ENCODE assay signal across 8 mouse cellular contexts in the genomic region with DNA sequence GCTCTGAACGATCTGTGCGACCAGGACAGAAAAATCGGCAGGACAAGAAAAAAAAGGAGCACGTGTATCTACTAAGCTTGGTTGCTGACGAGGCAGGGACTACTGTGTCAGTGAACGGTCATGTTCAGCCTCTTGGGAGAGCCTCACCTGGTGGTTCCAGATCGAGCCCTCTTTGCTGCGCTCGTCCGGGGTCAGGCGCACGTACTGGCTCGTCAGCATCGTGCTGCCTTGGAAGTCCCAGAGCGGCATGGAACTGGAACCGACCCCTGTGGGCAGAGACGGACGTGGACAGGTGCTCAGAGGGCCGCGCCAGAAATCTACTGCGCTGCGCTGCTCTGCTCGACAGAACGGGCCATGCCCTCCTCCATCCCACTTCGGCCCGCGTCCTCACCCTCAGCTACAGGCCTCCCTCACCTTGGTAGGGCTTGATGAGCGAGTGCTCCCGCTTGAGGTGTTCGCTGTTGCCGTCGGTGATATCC. TPM values are rescaled to one million over a fixed set of nuclear protein-coding genes. Genes with fewer than 3 reads are reported as not detected.
DNase-seq lines count a peak whose midpoint lies in the region; ATAC-seq and TF ChIP-seq lines count a peak whose summit lies in the region.

No protein-coding gene starts in this region.

- peak overlapping the region; percentile 93 for H3K27ac ChIP-seq in lung, embryonic 16.5 days (ENCODE audit: low read length)
- peak overlapping the region; percentile 95 for H3K27ac ChIP-seq in forebrain, embryonic 12.5 days
- peak overlapping the region; percentile 81 for H3K27ac ChIP-seq in limb, embryonic 14.5 days (replicated peaks; ENCODE audit: low read depth, low read length)
- peak overlapping the region; percentile 92 for H3K27ac ChIP-seq in neural tube, embryonic 13.5 days (replicated peaks)

- peak overlapping the region; percentile 95 for H3K9ac ChIP-seq in lung, embryonic 16.5 days (ENCODE audit: low read length)
- H3K9ac ChIP-seq in forebrain, embryonic 12.5 days: peak overlapping the region; percentile 86
- H3K9ac ChIP-seq in limb, embryonic 14.5 days (ENCODE audit: low read depth, low read length, severe bottlenecking): peak overlapping the region; percentile 86
- H3K9ac ChIP-seq in neural tube, embryonic 13.5 days: peak overlapping the region; percentile 95

- H3K27me3 ChIP-seq in lung, embryonic 16.5 days (ENCODE audit: control insufficient read depth, insufficient read depth, low read depth, low read length): no peaks in the 10 kb centered on the region
- H3K27me3 ChIP-seq in forebrain, embryonic 12.5 days: 0 out of 2 replicates have a peak, but pooled peaks cover 3% of the 10 kb centered on the region
- H3K27me3 ChIP-seq in limb, embryonic 14.5 days (ENCODE audit: control insufficient read depth, insufficient read depth, low read length): no peaks in the 10 kb centered on the region
- peaks cover 8% of the 10 kb centered on the region for H3K27me3 ChIP-seq in neural tube, embryonic 13.5 days

- H3K4me2 ChIP-seq in lung, embryonic 16.5 days (ENCODE audit: low read depth, low read length): peak overlapping the region; percentile 91
- peak overlapping the region; percentile 86 for H3K4me2 ChIP-seq in forebrain, embryonic 12.5 days
- peak overlapping the region; percentile 66 for H3K4me2 ChIP-seq in limb, embryonic 14.5 days (replicated peaks; ENCODE audit: low read depth, low read length, severe bottlenecking)
- peak overlapping the region; percentile 96 for H3K4me2 ChIP-seq in neural tube, embryonic 13.5 days

- no peak for TF ChIP-seq POLR2A in limb, embryonic 14.5 days (IDR thresholded peaks at IDR 0.05; ENCODE audit: borderline replicate concordance, extremely low read depth, insufficient read depth, insufficient read length)

- H3K9me3 ChIP-seq in lung, embryonic 16.5 days (ENCODE audit: control insufficient read depth, low read length): no peaks in the 10 kb centered on the region
- H3K9me3 ChIP-seq in forebrain, embryonic 12.5 days: no peaks in the 10 kb centered on the region
- no peaks in the 10 kb centered on the region for H3K9me3 ChIP-seq in limb, embryonic 14.5 days (ENCODE audit: control insufficient read depth, low read length)
- H3K9me3 ChIP-seq in neural tube, embryonic 13.5 days: no peaks in the 10 kb centered on the region

- peaks cover 11% of the 10 kb centered on the region for H3K36me3 ChIP-seq in lung, embryonic 16.5 days (ENCODE audit: control insufficient read depth, insufficient read depth, low read length)
- peaks cover 31% of the 10 kb centered on the region for H3K36me3 ChIP-seq in forebrain, embryonic 12.5 days (replicated peaks)
- H3K36me3 ChIP-seq in limb, embryonic 14.5 days (ENCODE audit: control insufficient read depth, insufficient read depth, low read length): peaks cover 37% of the 10 kb centered on the region
- peaks cover 34% of the 10 kb centered on the region for H3K36me3 ChIP-seq in neural tube, embryonic 13.5 days

- no peak for DNase-seq in cerebellum, postnatal 25 days
- no peak for DNase-seq in lung, postnatal 4 days
- DNase-seq in limb, embryonic 14.5 days (ENCODE audit: low spot score): no peak
- DNase-seq in cerebellum, postnatal 10 days: no peak

- H3K4me1 ChIP-seq in lung, embryonic 16.5 days (replicated peaks; ENCODE audit: control insufficient read depth, insufficient read depth, low read length): peaks cover 14% of the 10 kb centered on the region
- H3K4me1 ChIP-seq in forebrain, embryonic 12.5 days: peaks cover 28% of the 10 kb centered on the region
- H3K4me1 ChIP-seq in limb, embryonic 14.5 days (ENCODE audit: control insufficient read depth, insufficient read depth, low read length): peaks cover 11% of the 10 kb centered on the region
- peaks cover 36% of the 10 kb centered on the region for H3K4me1 ChIP-seq in neural tube, embryonic 13.5 days (replicated peaks)

- ATAC-seq in cerebellum, adult (ENCODE audit: insufficient number of reproducible peaks, low FRiP score, low TSS enrichment): peak; percentile 36
- peak; percentile 26 for ATAC-seq in lung, embryonic 16.5 days (ENCODE audit: low read depth)
- peak; percentile 56 for ATAC-seq in forebrain, embryonic 12.5 days (ENCODE audit: low FRiP score)
- ATAC-seq in limb, embryonic 14.5 days (ENCODE audit: low FRiP score, low read depth): peak; percentile 11
- ATAC-seq in neural tube, embryonic 13.5 days (ENCODE audit: low read depth): peak; percentile 64

- peak overlapping the region; percentile 98 for H3K4me3 ChIP-seq in lung, embryonic 16.5 days (ENCODE audit: low read length)
- peak overlapping the region; percentile 81 for H3K4me3 ChIP-seq in forebrain, embryonic 12.5 days (replicated peaks)
- H3K4me3 ChIP-seq in limb, embryonic 14.5 days (replicated peaks; ENCODE audit: low read length): peak overlapping the region; percentile 94
- peak overlapping the region; percentile 95 for H3K4me3 ChIP-seq in neural tube, embryonic 13.5 days

- under 1% methylated on average over 32 of the region's 32 CpGs for WGBS in lung, embryonic 16.5 days
- WGBS in forebrain, embryonic 12.5 days: under 1% methylated on average over 32 of the region's 32 CpGs
- WGBS in limb, embryonic 14.5 days: 1% methylated on average over 32 of the region's 32 CpGs
- WGBS in neural tube, embryonic 13.5 days: 1% methylated on average over 32 of the region's 32 CpGs

RNA-seq across cellular contexts. Expression of gene Lman2, which starts 0.6 kb away (rescaled TPM):
- polyA plus RNA-seq in lung, embryonic 16.5 days (2015; fragmentation: Nextera tagmentation; extraction: Ambion mirVana): 101 and 103 TPM in 2 replicates
- 82.7 TPM in 2 replicates for polyA plus RNA-seq in forebrain, embryonic 12.5 days (2016; fragmentation: Nextera tagmentation; extraction: Ambion mirVana)
- polyA plus RNA-seq in limb, embryonic 14.5 days (2012; rRNA removed): 84.4 and 101 TPM in 2 replicates
- polyA plus RNA-seq in limb, embryonic 14.5 days (2014; fragmentation: Nextera tagmentation; extraction: Ambion mirVana): 92.9 and 101 TPM in 2 replicates
- 56.6 and 59.4 TPM in 2 replicates for polyA plus RNA-seq in neural tube, embryonic 13.5 days (2015; fragmentation: Nextera tagmentation; extraction: Ambion mirVana)

RNA-seq across cellular contexts. Expression of gene Rgs14, which starts 7.5 kb away (rescaled TPM):
- 1.4 and 2.1 TPM in 2 replicates for polyA plus RNA-seq in lung, embryonic 16.5 days (2015; fragmentation: Nextera tagmentation; extraction: Ambion mirVana)
- 0.64 TPM in 1 of 2 replicates, not detected in the other for polyA plus RNA-seq in forebrain, embryonic 12.5 days (2016; fragmentation: Nextera tagmentation; extraction: Ambion mirVana)
- polyA plus RNA-seq in limb, embryonic 14.5 days (2012; rRNA removed): 1.8 and 1.9 TPM in 2 replicates
- polyA plus RNA-seq in limb, embryonic 14.5 days (2014; fragmentation: Nextera tagmentation; extraction: Ambion mirVana): 1.3 and 2.4 TPM in 2 replicates
- polyA plus RNA-seq in neural tube, embryonic 13.5 days (2015; fragmentation: Nextera tagmentation; extraction: Ambion mirVana): 0.13 and 0.87 TPM in 2 replicates

RNA-seq across cellular contexts. Expression of gene Mxd3, which starts 32.4 kb away (rescaled TPM):
- 44.0 and 46.4 TPM in 2 replicates for polyA plus RNA-seq in lung, embryonic 16.5 days (2015; fragmentation: Nextera tagmentation; extraction: Ambion mirVana)
- 35.5 and 39.1 TPM in 2 replicates for polyA plus RNA-seq in forebrain, embryonic 12.5 days (2016; fragmentation: Nextera tagmentation; extraction: Ambion mirVana)
- polyA plus RNA-seq in limb, embryonic 14.5 days (2012; rRNA removed): 59.8 and 67.0 TPM in 2 replicates
- polyA plus RNA-seq in limb, embryonic 14.5 days (2014; fragmentation: Nextera tagmentation; extraction: Ambion mirVana): 41.4 and 44.1 TPM in 2 replicates
- 9.7 and 11.2 TPM in 2 replicates for polyA plus RNA-seq in neural tube, embryonic 13.5 days (2015; fragmentation: Nextera tagmentation; extraction: Ambion mirVana)

RNA-seq across cellular contexts. Expression of gene Slc34a1, which starts 36.0 kb away (rescaled TPM):
- polyA plus RNA-seq in lung, embryonic 16.5 days (2015; fragmentation: Nextera tagmentation; extraction: Ambion mirVana): not detected in 2 replicates
- polyA plus RNA-seq in forebrain, embryonic 12.5 days (2016; fragmentation: Nextera tagmentation; extraction: Ambion mirVana): not detected in 2 replicates
- not detected in 2 replicates for polyA plus RNA-seq in limb, embryonic 14.5 days (2012; rRNA removed)
- not detected in 2 replicates for polyA plus RNA-seq in limb, embryonic 14.5 days (2014; fragmentation: Nextera tagmentation; extraction: Ambion mirVana)
- not detected in 2 replicates for polyA plus RNA-seq in neural tube, embryonic 13.5 days (2015; fragmentation: Nextera tagmentation; extraction: Ambion mirVana)

RNA-seq across cellular contexts. Expression of gene Rab24, which starts 40.3 kb away (rescaled TPM):
- polyA plus RNA-seq in lung, embryonic 16.5 days (2015; fragmentation: Nextera tagmentation; extraction: Ambion mirVana): 76.9 and 84.3 TPM in 2 replicates
- 96.9 and 97.7 TPM in 2 replicates for polyA plus RNA-seq in forebrain, embryonic 12.5 days (2016; fragmentation: Nextera tagmentation; extraction: Ambion mirVana)
- polyA plus RNA-seq in limb, embryonic 14.5 days (2012; rRNA removed): 154 and 165 TPM in 2 replicates
- polyA plus RNA-seq in limb, embryonic 14.5 days (2014; fragmentation: Nextera tagmentation; extraction: Ambion mirVana): 109 and 116 TPM in 2 replicates
- polyA plus RNA-seq in neural tube, embryonic 13.5 days (2015; fragmentation: Nextera tagmentation; extraction: Ambion mirVana): 89.1 and 97.9 TPM in 2 replicates

Comparison
In these comparisons a context has a peak if more than half of its experiments do, and no peak if none do; other contexts are left out.
1. ATAC-seq: peak in every context shown above with its lines; median percentile 64 in neural tube, embryonic 13.5 days; 56 in forebrain, embryonic 12.5 days; 36 in cerebellum, adult; 26 in lung, embryonic 16.5 days; 11 in limb, embryonic 14.5 days.